ENCODE assay signal across 9 mouse cellular contexts in genomic region chr10:43175156-43175601, GRCm38 (mm10). TPM values are rescaled to one million over a fixed set of nuclear protein-coding genes. Genes with fewer than 3 reads are reported as not detected.
DNase-seq lines count a peak whose midpoint lies in the region; ATAC-seq and TF ChIP-seq lines count a peak whose summit lies in the region.
"Had no signal": no experiment of that assay in that cellular context is flagged by ENCODE, and none has a peak within 500 bp of the region (broad histone marks: within the 10 kb centered on the region; RNA-seq: fewer than 3 reads in every experiment).

No protein-coding gene starts in this region.

- H3K4me3 ChIP-seq in neural tube, embryonic 11.5 days (ENCODE audit: low read depth, low read length) = peak overlapping the region; percentile 82
- peak overlapping the region; percentile 83 for H3K4me3 ChIP-seq in limb, embryonic 14.5 days (replicated peaks; ENCODE audit: low read length)

- WGBS in neural tube, embryonic 11.5 days = under 1% methylated on average over 18 of the region's 18 CpGs
- 2% methylated on average over 18 of the region's 18 CpGs for WGBS in limb, embryonic 14.5 days

- H3K36me3 ChIP-seq in neural tube, embryonic 11.5 days (ENCODE audit: control insufficient read depth, insufficient read depth, low read length) = no peaks in the 10 kb centered on the region
- no peaks in the 10 kb centered on the region for H3K36me3 ChIP-seq in limb, embryonic 14.5 days (ENCODE audit: control insufficient read depth, insufficient read depth, low read length)

- peaks cover 9% of the 10 kb centered on the region for H3K27me3 ChIP-seq in neural tube, embryonic 11.5 days (ENCODE audit: control insufficient read depth, insufficient read depth, low read length)
- H3K27me3 ChIP-seq in limb, embryonic 14.5 days (ENCODE audit: control insufficient read depth, insufficient read depth, low read length) = 0 out of 2 replicates have a peak, but pooled peaks cover 20% of the 10 kb centered on the region

- TF ChIP-seq POLR2A in limb, embryonic 14.5 days (IDR thresholded peaks at IDR 0.05; ENCODE audit: borderline replicate concordance, extremely low read depth, insufficient read depth, insufficient read length) = no peak

- H3K9me3 ChIP-seq in neural tube, embryonic 11.5 days (ENCODE audit: control insufficient read depth, low read length) = no peaks in the 10 kb centered on the region
- no peaks in the 10 kb centered on the region for H3K9me3 ChIP-seq in limb, embryonic 14.5 days (ENCODE audit: control insufficient read depth, low read length)

- peak overlapping the region; percentile 88; the same call in 1 of the 2 replicates for H3K27ac ChIP-seq in neural tube, embryonic 11.5 days (ENCODE audit: low read depth, low read length)
- H3K27ac ChIP-seq in limb, embryonic 14.5 days (replicated peaks; ENCODE audit: low read depth, low read length) = no peak overlapping the region
- H3K27ac ChIP-seq: macrophage had no signal

- peaks cover 12% of the 10 kb centered on the region for H3K4me1 ChIP-seq in neural tube, embryonic 11.5 days (ENCODE audit: control insufficient read depth, insufficient read depth, low read length)
- peaks cover 18% of the 10 kb centered on the region for H3K4me1 ChIP-seq in limb, embryonic 14.5 days (ENCODE audit: control insufficient read depth, insufficient read depth, low read length)

- H3K4me2 ChIP-seq in neural tube, embryonic 11.5 days (ENCODE audit: low read depth) = peak overlapping the region; percentile 93
- peak overlapping the region; percentile 71 for H3K4me2 ChIP-seq in limb, embryonic 14.5 days (replicated peaks; ENCODE audit: low read depth, low read length, severe bottlenecking)

- peak; percentile 18 to 25 for DNase-seq in adrenal gland, adult 18-20 months (ENCODE audit: low spot score in 2 of 2)
- no peak for DNase-seq in adrenal gland, postnatal 4 days (ENCODE audit: low spot score in 2 of 2)
- no peak for DNase-seq in neural tube, embryonic 11.5 days (ENCODE audit: low spot score)
- no peak for DNase-seq in neural tube, embryonic 10.5 days (ENCODE audit: extremely low spot score, low spot score)
- peak; percentile 41 to 53 for DNase-seq in frontal cortex, postnatal 36 days (ENCODE audit: low spot score in 2 of 2)
- no peak for DNase-seq in limb, embryonic 14.5 days (ENCODE audit: low spot score)
- peak; percentile 17 for DNase-seq in right cerebral cortex, postnatal 4 days

- H3K9ac ChIP-seq in neural tube, embryonic 11.5 days (ENCODE audit: low read length) = peak overlapping the region; percentile 87
- peak overlapping the region; percentile 79 for H3K9ac ChIP-seq in limb, embryonic 14.5 days (ENCODE audit: low read depth, low read length, severe bottlenecking)

- peak; percentile 39 for ATAC-seq in neural tube, embryonic 11.5 days (ENCODE audit: insufficient read depth, low FRiP score, low TSS enrichment)
- ATAC-seq in limb, embryonic 14.5 days (ENCODE audit: low FRiP score, low read depth) = no peak
- no peak for ATAC-seq in CD4-positive, CD25-positive, alpha-beta regulatory T cell, adult 4 months

RNA-seq across cellular contexts. Expression of gene 9030612E09Rik, which starts 0.7 kb away (rescaled TPM):
- total RNA-seq in adrenal gland, adult 18-20 months (2021) = under 1 TPM; 0.20 to 0.32 TPM
- under 1 TPM; 0.67 to 0.85 TPM for total RNA-seq in adrenal gland, postnatal 4 days (2021)
- 1.3 and 1.9 TPM in 2 replicates for polyA plus RNA-seq in neural tube, embryonic 11.5 days (2014; fragmentation: Nextera tagmentation; extraction: Ambion mirVana)
- polyA plus RNA-seq in limb, embryonic 14.5 days (2012; rRNA removed) = 1.9 and 2.4 TPM in 2 replicates
- 1.1 and 1.4 TPM in 2 replicates for polyA plus RNA-seq in limb, embryonic 14.5 days (2014; fragmentation: Nextera tagmentation; extraction: Ambion mirVana)
- polyA plus RNA-seq in CD4-positive, CD25-positive, alpha-beta regulatory T cell, adult 4 months (2017; shearing (Covaris generic)) = not detected
- polyA plus RNA-seq: macrophage had no signal

RNA-seq across cellular contexts. Expression of gene Sobp, which starts 0.8 kb away (rescaled TPM):
- 1 to 10 TPM; 2.4 to 3.9 TPM for total RNA-seq in adrenal gland, adult 18-20 months (2021)
- total RNA-seq in adrenal gland, postnatal 4 days (2021) = 1 to 10 TPM; 6.5 TPM
- polyA plus RNA-seq in neural tube, embryonic 11.5 days (2014; fragmentation: Nextera tagmentation; extraction: Ambion mirVana) = 4.5 and 4.6 TPM in 2 replicates
- 6.2 and 7.6 TPM in 2 replicates for polyA plus RNA-seq in limb, embryonic 14.5 days (2012; rRNA removed)
- polyA plus RNA-seq in limb, embryonic 14.5 days (2014; fragmentation: Nextera tagmentation; extraction: Ambion mirVana) = 4.9 TPM in 2 replicates
- polyA plus RNA-seq in CD4-positive, CD25-positive, alpha-beta regulatory T cell, adult 4 months (2017; shearing (Covaris generic)) = not detected
- polyA plus RNA-seq: macrophage had no signal

RNA-seq across cellular contexts. Expression of gene Pdss2, which starts 46.1 kb away (rescaled TPM):
- 10 to 100 TPM; 17.9 to 20.5 TPM for total RNA-seq in adrenal gland, adult 18-20 months (2021)
- 10 to 100 TPM; 16.9 to 17.0 TPM for total RNA-seq in adrenal gland, postnatal 4 days (2021)
- 12.9 and 14.0 TPM in 2 replicates for polyA plus RNA-seq in neural tube, embryonic 11.5 days (2014; fragmentation: Nextera tagmentation; extraction: Ambion mirVana)
- 8.8 and 9.5 TPM in 2 replicates for polyA plus RNA-seq in limb, embryonic 14.5 days (2012; rRNA removed)
- 9.3 and 10.1 TPM in 2 replicates for polyA plus RNA-seq in limb, embryonic 14.5 days (2014; fragmentation: Nextera tagmentation; extraction: Ambion mirVana)
- 10 to 100 TPM in 1 of 2 experiments, 1 to 10 TPM in 1; 8.9 to 18.1 TPM for polyA plus RNA-seq in CD4-positive, CD25-positive, alpha-beta regulatory T cell, adult 4 months (2017; shearing (Covaris generic))

Comparison
In these comparisons a context has a peak if more than half of its experiments do, and no peak if none do; other contexts are left out.
1. DNase-seq: peak in adrenal gland, adult 18-20 months (2 of 2), frontal cortex, postnatal 36 days (2 of 2) and right cerebral cortex, postnatal 4 days (single experiment); none in adrenal gland, postnatal 4 days (0 of 2), neural tube, embryonic 11.5 days (single experiment), neural tube, embryonic 10.5 days (single experiment) and limb, embryonic 14.5 days (single experiment).